Mouse (Mus musculus) left cerebral cortex, adult 18-20 months (tissue): ENCODE data around the gene Sparc. TPM values are rescaled to one million over a fixed set of nuclear protein-coding genes. Genes with fewer than 3 reads are reported as not detected.

Experiments used
- DNase-seq, 2 experiments: peaks; one replicate each; pipeline ENCODE4 v3.0.0; 2021 to 2022; ENCODE audit warnings: low spot score in 2 of 2, mixed read lengths in 1 of 2
- total RNA-seq, 2 experiments: library from RNA; stranded (reverse); gene quantifications; 2 replicates each; pipeline ENCODE4 v1.2.3; 2021

Sparc gene
- total RNA-seq, 2 experiments from 2014 or later, result 174 to 202 TPM

DNA sequence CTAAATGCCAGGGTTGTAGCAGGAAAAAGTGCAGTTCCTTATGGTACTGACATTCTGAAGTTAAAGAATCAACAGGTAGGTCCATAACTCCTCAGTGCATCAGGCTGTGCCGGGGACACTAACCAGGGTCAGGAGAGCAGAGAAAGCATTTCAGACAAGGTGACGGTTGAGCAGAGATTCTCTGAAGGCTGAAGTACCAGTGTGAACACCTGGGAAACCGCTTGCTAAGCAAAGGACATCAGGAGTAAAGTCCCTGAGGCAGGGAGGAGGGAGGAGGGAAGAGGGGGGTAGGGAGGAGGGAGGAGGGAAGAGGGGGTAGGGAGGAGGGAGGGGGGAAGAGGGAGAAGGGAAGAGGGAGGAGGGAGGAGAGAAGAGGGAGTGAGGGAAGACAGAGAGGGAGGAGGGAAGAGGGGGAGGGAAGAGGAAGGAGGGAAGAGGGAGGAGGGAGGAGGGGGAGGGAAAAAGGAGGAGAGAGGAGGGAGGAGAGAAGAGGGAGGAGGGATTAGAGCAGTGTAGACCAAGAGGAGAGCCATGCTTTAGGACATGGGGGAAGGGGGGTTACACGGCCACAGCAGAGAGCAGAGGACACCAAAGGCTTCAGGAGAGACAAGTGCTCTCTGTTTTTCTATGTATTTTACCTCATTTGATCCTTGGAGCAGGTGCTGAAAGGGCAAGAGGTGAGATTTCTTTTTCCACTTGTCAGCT lies 54.4 kb downstream of the Sparc start:
- DNase-seq, result no peak

- DNase-seq, result no peak
Observed at GRCm38 (mm10) chr11:55367783-55368182, 55.2 kb downstream of the Sparc start.

DNA sequence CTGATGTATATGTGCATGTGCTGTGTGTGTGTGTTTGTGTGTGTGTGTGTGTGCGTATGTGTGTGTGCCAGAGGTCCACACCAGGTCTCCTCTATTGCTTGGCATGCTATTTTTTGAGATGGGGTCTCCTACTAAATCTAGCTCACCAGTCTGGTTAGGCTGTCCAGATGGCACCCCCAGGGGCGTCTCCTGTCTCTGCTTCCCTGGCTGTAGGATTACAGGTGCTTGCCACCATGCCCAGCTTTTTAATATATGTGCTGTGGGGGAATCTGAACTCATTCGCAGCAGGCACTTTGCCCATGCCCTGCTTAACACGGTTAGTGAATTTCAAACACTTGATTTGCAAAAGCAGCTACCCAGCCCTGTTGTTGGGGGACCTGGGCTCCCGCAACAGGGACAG lies 57.1 kb downstream of the Sparc start:
- DNase-seq, result no peak

- DNase-seq, result no peak
Observed at GRCm38 (mm10) chr11:55365242-55365641, 57.7 kb downstream of the Sparc start.

DNA sequence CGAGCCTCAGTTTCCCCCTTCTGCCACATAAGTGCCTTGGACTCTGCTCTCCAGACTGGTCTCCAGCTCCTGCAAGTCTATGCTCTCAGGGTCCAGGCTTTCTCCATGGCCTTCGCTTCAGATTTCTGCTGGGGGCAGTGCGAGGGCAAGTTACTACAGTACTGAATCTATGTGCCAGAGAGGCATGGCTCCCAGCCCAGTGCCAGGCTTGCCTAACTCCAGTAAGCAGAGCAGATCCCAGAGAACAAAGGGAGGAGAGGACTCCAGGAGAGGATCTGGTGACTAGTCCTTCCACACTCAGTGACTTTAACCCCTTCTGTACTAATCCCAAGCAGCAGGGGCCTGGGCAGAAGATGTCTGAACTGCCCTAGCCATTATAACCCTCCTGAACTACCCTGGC lies 58.3 kb downstream of the Sparc start:
- DNase-seq, result no peak

DNA sequence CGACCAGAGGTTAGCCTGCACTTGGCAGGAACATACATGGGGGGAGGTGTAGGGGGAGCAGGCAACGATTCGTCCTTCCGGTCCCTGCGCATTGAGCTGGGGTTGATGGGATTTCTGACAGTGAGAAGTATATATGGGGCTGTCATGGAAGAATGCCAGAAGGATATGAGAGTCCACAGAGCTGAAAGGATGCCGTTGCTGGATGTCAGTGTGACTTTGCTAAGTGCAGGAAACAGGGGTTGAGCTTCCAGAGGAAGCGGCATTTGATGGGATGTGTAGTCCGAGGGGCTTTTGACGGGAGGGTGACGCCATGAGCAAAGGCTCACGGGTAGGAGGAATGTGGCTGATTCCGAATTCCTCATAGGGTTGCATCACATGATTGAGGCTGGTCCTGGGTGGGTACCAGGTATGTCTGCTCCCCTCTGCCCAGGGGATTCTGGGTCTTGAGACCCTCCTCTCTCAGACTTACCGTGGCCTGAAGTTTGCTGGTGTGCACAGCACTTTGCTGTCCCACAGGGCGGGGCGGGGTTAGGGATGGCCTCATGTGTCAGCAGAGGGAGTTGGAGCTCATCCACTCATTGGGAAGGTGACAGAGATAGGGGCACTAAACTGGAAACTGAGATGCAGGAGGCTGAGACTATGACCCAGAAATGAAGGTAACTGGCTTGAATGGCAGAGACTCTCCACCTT lies 64.7 kb downstream of the Sparc start:
- no peak for DNase-seq

GRCm38 (mm10) chr11:55356846-55357245 lies 66.1 kb downstream of the Sparc start:
- no peak for DNase-seq

Other genes starting within 250 kb of the Sparc start
- gene Slc36a2, start 238.1 kb downstream of the Sparc start, total RNA-seq, result under 1 TPM in 1 of 2 experiments, not detected in 1; 0.35 TPM
- 10 to 100 TPM; 75.5 to 82.1 TPM for gene Slc36a1, start 218.8 kb downstream of the Sparc start, total RNA-seq
- under 1 TPM; 0.26 to 0.28 TPM for gene Fat2, start 86.6 kb downstream of the Sparc start, total RNA-seq
- gene Atox1, start 38.1 kb upstream of the Sparc start, total RNA-seq, result 100 to 1,000 TPM in 1 of 2 experiments, 10 to 100 TPM in 1; 84.3 to 103 TPM
- 10 to 100 TPM; 34.4 to 35.7 TPM for gene G3bp1, start 46.5 kb upstream of the Sparc start, total RNA-seq
- 1 to 10 TPM; 1.3 to 1.8 TPM for gene Glra1, start 185.0 kb upstream of the Sparc start, total RNA-seq